Mouse (Mus musculus) embryo, embryonic 11 days (tissue): ENCODE measurements at regions not wholly inside any gene's neighbourhood (a gene's known extent, or its start where the extent isn't known, plus 50 kb on each side); places are given as distances from the start of the nearest gene placed in this dataset.

Source experiments
- DNase-seq: peaks from one replicate; pipeline ENCODE4 v3.0.0-alpha.2; 2015

DNA sequence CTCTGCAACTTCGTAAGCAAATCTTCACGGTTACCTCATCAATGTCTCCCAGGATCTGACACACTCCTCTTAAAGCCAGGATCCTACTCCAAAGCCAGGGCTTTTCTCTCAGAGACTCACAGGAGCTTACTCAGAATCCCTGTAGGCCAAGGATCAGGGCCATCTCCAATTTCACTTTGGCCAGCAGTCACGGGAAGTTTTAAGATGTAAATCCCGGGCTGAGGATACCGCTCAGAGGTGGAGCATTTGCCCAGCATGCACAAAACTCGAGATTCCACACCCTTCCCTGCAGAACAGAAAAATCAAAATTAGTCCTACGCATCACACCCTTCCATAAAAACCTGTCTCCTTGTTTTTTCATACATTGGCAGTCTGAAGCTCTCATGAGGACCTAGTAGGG lies 112.1 kb upstream of the Slc24a5 start:
- no peak for DNase-seq

DNA sequence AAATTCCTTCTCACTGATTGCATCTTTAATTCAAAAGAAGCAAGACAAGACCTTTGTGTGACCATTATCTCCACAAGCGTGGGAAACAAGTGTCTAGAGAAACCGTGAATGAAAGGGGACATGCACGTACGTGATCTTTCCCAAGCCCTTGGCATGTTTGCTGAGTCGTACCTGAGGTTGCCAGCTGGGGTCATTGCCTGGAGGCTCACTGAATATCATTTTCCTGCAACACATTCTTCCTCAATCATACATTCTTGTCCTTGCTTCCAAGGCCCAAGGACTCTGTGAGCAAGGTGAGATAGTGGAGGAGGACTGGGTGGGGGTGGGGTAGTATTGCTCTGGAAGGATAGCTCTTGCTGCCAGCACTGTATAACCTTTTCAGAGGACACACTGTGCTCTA lies 108.5 kb upstream of the Slc24a5 start:
- no peak for DNase-seq

GRCm38 (mm10) chr2:124971826-124972749 lies 95.8 kb upstream of the Slc24a5 start:
- DNase-seq: no peak

DNA sequence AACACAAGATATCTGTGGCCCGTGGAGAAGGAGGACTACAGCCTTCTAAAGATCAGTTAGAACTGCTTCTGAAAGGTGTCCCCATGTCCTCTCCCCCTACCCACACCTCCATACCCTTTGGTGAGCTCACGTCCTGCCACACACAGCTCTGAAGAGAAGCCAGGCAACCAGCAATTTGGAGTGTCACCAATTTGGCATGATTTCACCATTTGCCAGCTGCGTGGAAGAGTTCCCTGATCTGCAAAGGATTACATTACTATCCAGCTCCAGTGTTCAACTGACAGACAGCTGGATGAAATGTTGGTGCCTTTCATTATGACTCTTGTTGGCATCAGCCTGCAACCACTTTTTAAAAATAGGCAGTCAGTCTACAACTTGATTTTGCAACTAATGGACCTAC lies 92.8 kb upstream of the Slc24a5 start:
- DNase-seq: no peak

- no peak for DNase-seq
Measured at GRCm38 (mm10) chr2:124990976-124991375, 76.9 kb upstream of the Slc24a5 start.

DNA sequence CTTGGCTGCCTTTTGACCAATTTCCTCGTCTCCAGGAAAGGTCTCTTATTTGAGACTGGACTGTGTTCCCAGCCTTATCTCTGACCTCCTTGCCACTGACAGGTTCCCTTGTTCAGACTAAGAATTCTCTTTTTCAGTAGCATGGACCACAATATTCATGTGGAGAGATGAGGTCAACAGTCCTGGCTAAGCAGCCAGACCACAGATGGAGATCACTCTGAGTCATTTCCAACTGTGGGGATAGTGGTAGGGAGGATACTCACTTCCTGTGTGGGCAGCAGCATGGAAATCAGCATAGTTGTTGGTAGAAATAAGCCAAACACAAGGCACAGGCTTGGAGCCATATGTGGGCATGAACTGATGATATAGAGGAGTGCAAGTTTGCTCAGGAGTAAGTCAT lies 52.9 kb upstream of the Slc24a5 start:
- DNase-seq: no peak

GRCm38 (mm10) chr2:125016946-125017345 lies 51.0 kb upstream of the Slc24a5 start:
- DNase-seq: no peak
